Mouse (Mus musculus) stomach, embryonic 15.5 days (tissue): ENCODE data around the gene Pdcd1lg2. TPM values are rescaled to one million over a fixed set of nuclear protein-coding genes. Genes with fewer than 3 reads are reported as not detected.
A peak's percentile ranks its signal among the peaks of the same experiment; 100 is the strongest.

Source experiments
- ATAC-seq: fragments of 200-750 bp; cut with Nextera tagmentation; 2 replicates; pipeline ENCODE4 v1.8.0; 2017; ENCODE audit warnings: low read depth, moderate number of reproducible peaks, moderate TSS enrichment; ENCODE audit not compliant: insufficient read depth, low FRiP score
- H3K27ac ChIP-seq: fragments of 300-500 bp; sonication (generic); 2 replicates; pipeline ENCODE4 v1.5.1; 2015; ENCODE audit warnings: mild to moderate bottlenecking, inconsistent platforms
- H3K27me3 ChIP-seq: fragments of 300-500 bp; sonication (generic); replicated peaks from 2 replicates; pipeline ENCODE4 v1.6.1; 2015; ENCODE audit warnings: inconsistent platforms
- H3K36me3 ChIP-seq: fragments of 300-500 bp; sonication (generic); 2 replicates; pipeline ENCODE4 v1.6.1; 2015; ENCODE audit warnings: inconsistent platforms
- H3K4me1 ChIP-seq: fragments of 300-500 bp; sonication (generic); 2 replicates; pipeline ENCODE4 v1.6.1; 2015; ENCODE audit warnings: inconsistent platforms
- H3K4me2 ChIP-seq: fragments of 300-500 bp; sonication (generic); 2 replicates; pipeline ENCODE4 v1.6.1; 2015; ENCODE audit warnings: mild to moderate bottlenecking, inconsistent platforms
- H3K4me3 ChIP-seq: fragments of 300-500 bp; sonication (generic); replicated peaks from 2 replicates; pipeline ENCODE4 v1.5.1; 2015; ENCODE audit warnings: inconsistent platforms
- H3K9ac ChIP-seq: fragments of 300-500 bp; sonication (generic); 2 replicates; pipeline ENCODE4 v1.6.1; 2015; ENCODE audit warnings: inconsistent platforms
- H3K9me3 ChIP-seq: fragments of 300-500 bp; sonication (generic); 2 replicates; pipeline ENCODE4 v1.6.1; 2016; ENCODE audit warnings: inconsistent platforms
- WGBS: fragments of 180-500 bp; shearing (Covaris S2); methylation state at CpG from one replicate; pipeline ENCODE4 v1.1.7; 2015; 5-methylcytosine and 5-hydroxymethylcytosine counted together
- polyA plus RNA-seq: library from polyadenylated mRNA; unstranded; fragments of >200 nt; fragmentation: Nextera tagmentation; extraction: Ambion mirVana; gene quantifications from 2 replicates; pipeline ENCODE4 v1.2.1, GENCODE M21; 2015

Pdcd1lg2 gene
- polyA plus RNA-seq, 1 experiment from 2014 or later = not detected

DNA sequence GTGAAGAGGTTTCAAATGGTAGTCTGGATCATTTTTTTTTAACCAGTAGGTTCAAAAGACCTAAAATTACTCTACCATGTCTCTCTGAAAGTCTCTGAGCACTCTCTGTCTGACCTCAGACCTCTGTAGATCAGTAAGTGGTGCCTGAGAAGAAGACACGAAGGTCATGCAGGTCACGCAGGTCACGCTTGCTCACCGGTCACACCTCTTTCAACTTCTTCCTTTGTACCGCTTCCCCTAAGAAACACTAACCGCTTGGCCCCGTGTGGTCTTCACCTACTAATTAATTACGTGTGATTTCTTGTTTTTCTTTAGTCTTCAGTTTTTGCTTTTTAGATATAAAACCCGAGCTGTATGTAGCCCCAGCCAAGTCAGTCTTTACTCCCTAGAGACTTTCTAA, 80.7 kb downstream of the Pdcd1lg2 start:
- 76% methylated on average over 9 of the region's 9 CpGs for WGBS
- Histone ChIP-seq H3K36me3 (no peaks in the 10 kb centered on the region), H3K9me3 (no peaks in the 10 kb centered on the region), H3K27ac (no peak overlapping the region), H3K4me2 (no peak overlapping the region), H3K9ac (no peak overlapping the region), H3K4me1 (no peaks in the 10 kb centered on the region), H3K4me3 (no peak overlapping the region), H3K27me3 (no peaks in the 10 kb centered on the region)
- ATAC-seq = no peak

DNA sequence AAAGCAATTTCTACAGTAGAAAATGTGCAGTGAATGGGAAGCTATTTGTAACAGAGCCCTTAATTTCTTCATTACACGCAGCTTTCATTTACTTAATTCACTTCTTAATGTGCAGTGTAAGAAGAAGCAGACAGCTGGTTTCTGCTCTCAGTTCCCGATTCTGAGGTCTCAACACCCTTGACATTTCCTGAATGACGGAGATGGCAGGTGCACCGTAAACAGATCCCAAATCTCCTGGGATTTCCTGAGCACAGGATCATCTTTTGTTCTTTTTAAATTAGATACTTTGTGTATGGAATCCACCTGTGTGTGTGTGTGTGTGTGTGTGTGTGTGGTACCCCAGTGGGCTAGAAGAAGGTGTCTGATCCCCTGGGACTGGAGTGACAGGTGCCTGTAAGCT, 83.7 kb downstream of the Pdcd1lg2 start:
- no peak overlapping the region for H3K4me2 ChIP-seq
- no peak overlapping the region for H3K27ac ChIP-seq
- no peak overlapping the region for H3K4me3 ChIP-seq
- H3K9me3 ChIP-seq = no peaks in the 10 kb centered on the region
- no peaks in the 10 kb centered on the region for H3K4me1 ChIP-seq
- no peak overlapping the region for H3K9ac ChIP-seq
- WGBS = 76% methylated on average over 4 of the region's 4 CpGs
- no peaks in the 10 kb centered on the region for H3K36me3 ChIP-seq
- no peak for ATAC-seq
- H3K27me3 ChIP-seq = no peaks in the 10 kb centered on the region

DNA sequence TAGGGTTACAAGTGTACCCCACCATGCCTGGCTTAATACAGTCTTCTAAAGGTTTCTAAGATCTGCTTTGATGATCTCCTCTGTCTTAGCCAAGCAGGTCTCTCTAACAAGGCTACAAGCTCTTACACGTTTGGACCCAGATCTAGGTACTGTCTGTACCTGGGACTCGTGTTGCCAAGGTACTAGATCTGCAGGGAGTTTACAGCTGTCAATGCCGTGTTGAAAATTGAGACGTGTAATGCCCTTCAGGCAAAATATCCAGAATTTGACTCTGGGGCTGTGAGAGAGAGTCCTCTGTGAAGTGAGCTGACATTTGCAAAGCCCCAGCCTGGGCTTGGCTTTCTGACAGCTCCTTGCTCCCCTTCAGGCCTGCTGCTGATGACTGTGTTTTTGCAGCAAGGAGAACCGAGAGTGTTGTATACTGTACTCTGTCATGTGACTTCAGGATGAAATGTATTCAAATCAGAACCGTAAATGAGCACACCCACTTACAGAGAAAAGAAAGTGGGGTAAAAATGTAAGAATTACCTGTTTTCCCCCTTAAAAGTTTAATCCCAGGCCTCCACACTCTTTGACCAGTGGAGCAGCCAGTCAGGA, 85.4 kb downstream of the Pdcd1lg2 start:
- H3K9me3 ChIP-seq = no peaks in the 10 kb centered on the region
- H3K4me3 ChIP-seq = no peak overlapping the region
- H3K27me3 ChIP-seq = no peaks in the 10 kb centered on the region
- ATAC-seq = no peak
- 62% methylated on average over 6 of the region's 6 CpGs for WGBS
- no peak overlapping the region for H3K27ac ChIP-seq
- H3K4me1 ChIP-seq = no peaks in the 10 kb centered on the region
- H3K4me2 ChIP-seq = no peak overlapping the region
- no peak overlapping the region for H3K9ac ChIP-seq
- no peaks in the 10 kb centered on the region for H3K36me3 ChIP-seq

DNA sequence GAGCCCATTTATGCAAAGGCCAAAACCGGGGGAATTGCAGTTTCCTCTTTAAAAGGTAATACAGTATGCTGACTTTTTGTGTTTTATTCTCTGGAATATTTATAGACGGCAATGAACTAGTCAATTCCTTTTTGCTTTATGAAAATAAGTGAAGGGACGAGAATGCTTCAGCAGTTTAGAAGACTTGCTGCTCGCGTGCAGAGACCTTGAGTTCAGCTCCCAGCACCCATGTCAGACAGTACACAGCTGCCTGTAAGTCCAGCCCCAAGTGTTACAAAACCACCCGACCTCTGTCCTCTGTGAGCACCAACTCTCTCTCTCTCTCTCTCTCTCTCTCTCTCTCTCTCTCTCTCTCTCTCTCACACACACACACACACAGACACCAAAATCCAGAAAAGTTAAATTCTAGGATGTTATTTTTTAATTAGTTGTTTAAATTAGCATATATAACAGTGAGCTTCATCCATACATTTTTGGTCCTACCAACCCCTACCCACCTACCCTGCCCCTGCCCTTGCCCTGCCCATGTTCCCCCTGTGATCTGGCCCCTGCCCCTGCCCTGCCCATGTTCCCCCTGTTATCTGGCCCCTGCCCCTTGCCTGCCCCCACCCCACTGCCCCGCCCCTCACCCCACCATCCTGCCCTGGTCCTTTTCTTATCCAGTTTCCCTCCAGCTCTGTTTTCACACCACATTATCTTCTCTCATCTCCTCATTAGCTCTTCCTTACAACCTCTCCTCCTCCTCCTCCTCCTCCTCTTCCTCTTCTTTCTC, 86.3 kb downstream of the Pdcd1lg2 start:
- H3K9ac ChIP-seq = no peak overlapping the region
- no peak for ATAC-seq
- H3K9me3 ChIP-seq = no peaks in the 10 kb centered on the region
- H3K27me3 ChIP-seq = no peaks in the 10 kb centered on the region
- no peaks in the 10 kb centered on the region for H3K4me1 ChIP-seq
- no peak overlapping the region for H3K4me3 ChIP-seq
- 68% methylated on average over 7 of the region's 7 CpGs for WGBS
- no peak overlapping the region for H3K4me2 ChIP-seq
- no peaks in the 10 kb centered on the region for H3K36me3 ChIP-seq
- no peak overlapping the region for H3K27ac ChIP-seq

DNA sequence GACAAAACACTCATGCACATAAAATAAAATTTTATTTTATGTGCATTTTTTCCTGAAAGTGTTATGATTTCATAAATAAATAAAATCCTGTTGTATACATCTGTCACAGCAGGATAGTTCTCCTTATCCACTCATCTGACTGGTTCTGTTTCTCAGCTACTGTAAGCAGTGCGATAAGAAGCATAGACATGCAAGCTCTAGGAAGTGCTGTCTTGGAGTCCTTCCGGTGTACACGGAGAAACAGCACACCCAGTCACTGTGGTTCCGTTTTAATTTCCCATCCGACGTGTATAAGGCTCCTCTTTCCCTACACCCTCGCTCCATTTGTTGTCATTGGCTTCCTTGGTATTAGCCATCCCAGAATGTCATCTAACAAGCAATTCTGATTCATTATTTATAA, 87.2 kb downstream of the Pdcd1lg2 start:
- Histone ChIP-seq H3K4me3 (no peak overlapping the region), H3K9me3 (no peaks in the 10 kb centered on the region), H3K9ac (no peak overlapping the region), H3K27ac (no peak overlapping the region), H3K4me2 (no peak overlapping the region), H3K27me3 (no peaks in the 10 kb centered on the region), H3K4me1 (no peaks in the 10 kb centered on the region), H3K36me3 (no peaks in the 10 kb centered on the region)
- 69% methylated on average over 7 of the region's 7 CpGs for WGBS
- no peak for ATAC-seq

DNA sequence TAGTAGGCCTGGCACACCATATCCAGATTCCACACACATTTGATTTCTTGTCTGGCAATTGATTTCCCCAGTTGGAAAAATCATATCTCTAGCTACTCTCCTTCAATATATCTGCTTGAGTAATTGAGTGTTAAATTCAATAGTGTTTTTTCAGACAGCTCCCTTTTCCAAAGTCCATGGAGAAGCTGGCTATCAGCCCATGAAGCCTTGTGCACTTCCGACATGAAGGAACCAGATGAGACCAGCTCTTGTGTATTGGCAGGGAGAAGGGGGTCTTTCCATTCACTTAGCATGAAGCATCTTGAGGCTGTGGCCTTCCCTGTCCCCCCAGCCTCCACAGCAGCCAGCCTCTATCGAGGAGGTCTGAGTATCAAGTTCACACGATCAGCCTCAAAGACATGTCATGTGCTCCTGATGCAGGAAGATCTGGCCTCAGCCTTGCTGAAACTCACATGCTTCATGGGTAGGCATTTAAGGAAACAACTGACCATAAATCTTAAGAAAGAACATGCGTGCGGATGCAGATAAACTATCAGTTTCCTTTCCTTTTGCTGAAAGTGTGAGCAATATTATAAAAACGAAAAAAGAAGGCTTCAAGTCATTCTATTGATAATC, 88.2 kb downstream of the Pdcd1lg2 start:
- Histone ChIP-seq H3K4me2 (no peak overlapping the region), H3K27me3 (no peaks in the 10 kb centered on the region), H3K9me3 (no peaks in the 10 kb centered on the region), H3K36me3 (no peaks in the 10 kb centered on the region), H3K27ac (no peak overlapping the region), H3K4me3 (no peak overlapping the region), H3K4me1 (no peaks in the 10 kb centered on the region), H3K9ac (no peak overlapping the region)
- 77% methylated on average over 6 of the region's 6 CpGs for WGBS
- no peak for ATAC-seq

DNA sequence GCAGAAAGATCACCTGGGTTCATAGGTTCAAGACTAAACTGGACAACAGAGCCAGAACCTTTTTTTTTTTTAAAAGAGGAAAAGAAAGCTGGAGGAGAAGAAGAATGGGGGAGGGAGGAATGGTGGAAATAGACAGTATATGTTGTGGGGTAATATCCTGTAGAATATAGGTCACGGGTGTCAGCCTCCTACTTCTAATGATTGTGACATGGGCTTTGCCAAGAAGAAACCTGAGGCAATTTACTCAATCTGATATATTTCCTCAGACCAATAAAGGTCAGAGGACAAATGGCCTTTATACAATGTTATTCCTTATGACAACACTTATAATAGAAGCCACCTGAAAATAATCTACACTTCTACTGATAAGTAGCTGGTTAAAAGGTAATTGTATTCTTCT, 89.6 kb downstream of the Pdcd1lg2 start:
- Histone ChIP-seq H3K4me1 (no peaks in the 10 kb centered on the region), H3K9me3 (no peaks in the 10 kb centered on the region), H3K27me3 (no peaks in the 10 kb centered on the region), H3K36me3 (no peaks in the 10 kb centered on the region), H3K4me3 (no peak overlapping the region), H3K9ac (no peak overlapping the region), H3K27ac (no peak overlapping the region), H3K4me2 (no peak overlapping the region)
- ATAC-seq = no peak
- WGBS = 76% methylated on average over 1 of the region's 1 CpGs

DNA sequence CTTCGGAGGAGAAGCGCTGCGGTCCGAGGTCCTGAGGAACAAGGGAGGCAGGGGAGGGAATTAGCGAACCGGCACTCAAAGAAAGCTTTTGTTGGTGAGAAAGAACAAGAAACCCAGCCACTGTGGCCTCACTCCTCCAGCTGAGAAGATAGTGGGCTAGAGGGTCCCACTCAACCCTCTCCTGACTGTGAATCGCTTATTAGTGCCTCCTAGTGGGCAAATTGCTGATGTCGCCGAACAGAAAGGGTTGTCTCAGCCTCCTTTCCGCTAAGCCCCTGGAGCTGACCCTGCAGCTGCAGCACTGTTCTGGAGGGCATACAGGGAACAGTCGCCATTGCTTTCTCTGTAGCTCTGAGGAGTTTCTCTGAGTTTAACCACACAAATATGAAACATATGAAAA, 90.4 kb downstream of the Pdcd1lg2 start:
- Histone ChIP-seq H3K9ac (no peak overlapping the region), H3K4me2 (peak overlapping the region; percentile 48), H3K9me3 (no peaks in the 10 kb centered on the region), H3K27ac (no peak overlapping the region), H3K4me1 (no peaks in the 10 kb centered on the region), H3K4me3 (peak overlapping the region; percentile 19; the same call in 1 of the 2 replicates), H3K36me3 (no peaks in the 10 kb centered on the region), H3K27me3 (no peaks in the 10 kb centered on the region)
- no peak for ATAC-seq
- 51% methylated on average over 11 of the region's 11 CpGs for WGBS

DNA sequence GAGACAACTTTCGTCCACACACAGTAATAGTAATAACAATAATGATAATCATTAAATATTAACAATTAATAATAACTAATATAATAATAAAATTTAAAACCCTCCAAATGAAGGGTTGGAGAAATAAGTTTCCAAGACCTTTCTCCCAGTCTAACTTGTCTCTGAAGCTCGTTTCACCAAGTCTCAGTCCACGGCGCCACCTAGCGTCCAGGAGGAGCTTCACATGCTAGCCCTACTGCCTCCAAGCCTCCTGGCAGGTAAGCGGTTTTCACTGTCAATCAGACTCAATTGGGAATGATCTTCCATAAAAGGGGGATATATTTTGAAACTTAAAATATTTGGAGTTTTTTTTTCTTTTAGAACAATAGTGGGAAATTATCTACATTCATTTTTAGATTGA, 90.8 kb downstream of the Pdcd1lg2 start:
- Histone ChIP-seq H3K9ac (no peak overlapping the region), H3K4me1 (no peaks in the 10 kb centered on the region), H3K9me3 (no peaks in the 10 kb centered on the region), H3K4me3 (peak overlapping the region; percentile 19; the same call in 1 of the 2 replicates), H3K4me2 (peak overlapping the region; percentile 48), H3K27ac (no peak overlapping the region), H3K27me3 (no peaks in the 10 kb centered on the region), H3K36me3 (no peaks in the 10 kb centered on the region)
- ATAC-seq = no peak
- WGBS = 9% methylated on average over 6 of the region's 6 CpGs

DNA sequence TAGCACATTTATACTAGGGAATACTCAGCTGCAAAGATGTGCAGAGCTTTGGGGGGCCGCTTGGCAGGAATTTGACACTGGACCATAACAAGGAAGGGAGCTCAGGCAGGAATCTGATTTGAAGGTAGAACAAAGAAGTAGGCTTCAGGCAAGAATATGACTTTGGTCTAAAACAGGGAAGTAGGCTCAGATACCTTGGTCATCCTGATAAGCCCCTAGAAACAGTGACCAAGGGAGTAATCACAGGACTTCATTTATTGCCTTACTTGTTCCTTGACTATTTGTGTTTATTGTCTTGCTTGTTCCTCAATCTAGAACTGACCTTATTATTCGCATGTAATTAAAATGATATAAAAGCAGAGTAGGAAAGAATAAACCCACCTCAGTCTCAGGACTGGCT, 93.4 kb downstream of the Pdcd1lg2 start:
- Histone ChIP-seq H3K9me3 (no peaks in the 10 kb centered on the region), H3K4me1 (no peaks in the 10 kb centered on the region), H3K27me3 (no peaks in the 10 kb centered on the region), H3K27ac (no peak overlapping the region), H3K36me3 (no peaks in the 10 kb centered on the region), H3K4me2 (no peak overlapping the region), H3K4me3 (no peak overlapping the region), H3K9ac (no peak overlapping the region)
- 83% methylated on average over 2 of the region's 2 CpGs for WGBS
- no peak for ATAC-seq

DNA sequence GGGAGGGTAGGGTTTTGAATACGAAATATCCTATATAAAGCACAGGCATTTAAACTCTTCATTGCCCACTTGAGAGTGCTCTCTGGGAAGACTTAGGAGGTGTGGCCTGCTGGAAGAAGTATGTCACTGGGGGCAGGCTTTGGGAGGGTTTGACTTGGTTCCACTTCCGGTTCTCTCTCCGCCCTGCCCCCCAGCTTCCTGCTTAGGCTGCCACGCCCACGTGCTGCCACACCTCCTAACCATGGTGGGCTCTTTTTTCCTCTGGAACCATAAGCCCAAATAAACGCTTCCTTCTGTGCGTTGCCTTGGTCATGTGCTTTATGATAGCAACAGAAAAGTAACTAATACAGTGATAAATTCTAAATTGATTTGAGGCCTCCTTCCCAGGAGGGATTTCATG, 94.9 kb downstream of the Pdcd1lg2 start:
- no peaks in the 10 kb centered on the region for H3K9me3 ChIP-seq
- H3K4me1 ChIP-seq = no peaks in the 10 kb centered on the region
- H3K4me3 ChIP-seq = no peak overlapping the region
- H3K9ac ChIP-seq = no peak overlapping the region
- no peaks in the 10 kb centered on the region for H3K27me3 ChIP-seq
- no peak overlapping the region for H3K27ac ChIP-seq
- ATAC-seq = no peak
- no peak overlapping the region for H3K4me2 ChIP-seq
- 73% methylated on average over 7 of the region's 7 CpGs for WGBS
- no peaks in the 10 kb centered on the region for H3K36me3 ChIP-seq

DNA sequence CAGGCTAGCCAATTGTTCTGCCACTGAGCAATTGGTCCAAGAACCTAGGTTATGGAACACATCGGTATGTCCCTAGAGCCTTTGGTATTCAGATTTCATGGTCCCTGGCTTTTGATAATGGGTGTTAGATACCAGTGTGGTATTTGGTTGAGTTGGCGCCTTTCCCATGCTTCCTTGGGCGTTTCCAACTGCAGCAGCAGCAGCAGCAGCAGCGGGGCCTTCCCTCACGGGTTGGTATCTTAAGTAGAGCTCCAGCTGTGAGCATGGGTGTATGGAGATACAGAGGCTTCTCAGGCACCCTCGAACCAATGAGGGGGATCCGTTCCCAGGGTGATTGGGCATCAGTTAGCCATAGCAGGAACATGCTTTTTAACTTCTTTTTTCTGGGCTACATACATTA, 97.5 kb downstream of the Pdcd1lg2 start:
- H3K27ac ChIP-seq = no peak overlapping the region
- H3K9me3 ChIP-seq = no peaks in the 10 kb centered on the region
- no peak for ATAC-seq
- no peaks in the 10 kb centered on the region for H3K27me3 ChIP-seq
- H3K9ac ChIP-seq = no peak overlapping the region
- no peak overlapping the region for H3K4me3 ChIP-seq
- no peaks in the 10 kb centered on the region for H3K4me1 ChIP-seq
- no peak overlapping the region for H3K4me2 ChIP-seq
- no peaks in the 10 kb centered on the region for H3K36me3 ChIP-seq
- WGBS = 69% methylated on average over 7 of the region's 7 CpGs
